Mouse (Mus musculus) lung, adult 2 months (tissue): ENCODE measurements around the gene Aoc3.

Experiments
- CTCF ChIP-seq: fragments of 200-500 bp; IDR thresholded peaks from 2 replicates; pipeline ENCODE4 v1.5.1; 2011; ENCODE audit warnings: mild to moderate bottlenecking, low read length, control low read depth; ENCODE audit not compliant: insufficient read depth
- POLR2A ChIP-seq: fragments of 200-500 bp; IDR thresholded peaks from 2 replicates; pipeline ENCODE4 v1.6.1; 2011; ENCODE audit warnings: low read depth, mild to moderate bottlenecking, control low read depth, low read length, borderline replicate concordance; ENCODE audit errors: extremely low read depth

DNA sequence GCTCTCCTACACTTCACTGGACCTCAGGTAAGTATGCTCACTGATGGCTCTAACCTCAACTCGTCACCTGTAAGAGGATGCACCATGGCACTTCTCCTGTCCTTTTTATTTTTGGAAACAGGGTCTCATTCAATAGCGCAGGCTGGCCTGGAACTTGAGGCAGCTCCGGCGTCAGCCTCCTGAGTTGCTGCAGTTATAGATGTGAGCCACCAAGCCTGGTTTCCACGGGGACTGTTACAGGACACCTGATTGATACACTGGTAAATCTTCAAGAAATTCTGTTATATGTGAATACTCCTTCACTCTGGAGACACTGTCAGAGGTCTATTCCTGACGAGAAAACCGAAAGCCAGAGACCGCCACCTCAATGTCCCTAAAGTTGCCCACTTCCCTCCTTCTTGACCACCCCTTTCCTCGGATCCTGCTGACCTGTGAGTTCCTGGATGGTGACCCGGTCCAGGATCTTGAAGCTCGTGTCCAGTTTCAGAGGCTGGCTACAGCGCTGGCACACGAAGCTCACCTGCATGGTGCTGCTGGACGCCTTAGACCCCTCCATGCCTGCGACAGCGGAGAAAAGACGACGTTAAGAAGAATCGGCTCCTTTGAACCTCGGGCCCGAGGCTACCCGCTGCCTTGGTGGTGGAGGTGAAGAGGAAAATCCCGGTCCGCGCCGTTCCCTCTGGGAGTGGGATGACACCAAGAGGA, 29.0 kb upstream of the Aoc3 start:
- TF ChIP-seq POLR2A (no peak), CTCF (no peak)
